Mouse (Mus musculus) G1E-ER4 (cell line): ENCODE data around the gene Mybpc2. TPM values are rescaled to one million over a fixed set of nuclear protein-coding genes. Genes with fewer than 3 reads are reported as not detected.

ENCODE experiments used
- GATA1 ChIP-seq: IDR thresholded peaks from one replicate; pipeline ENCODE4 v1.8.0; 2012; ENCODE audit warnings: low read length, inconsistent platforms
- polyA plus RNA-seq: library from polyadenylated mRNA; stranded (reverse); fragments of >175 nt; gene quantifications from 2 replicates; pipeline ENCODE4 v1.2.3, GENCODE M21; 2012

Gene Mybpc2
- polyA plus RNA-seq: not detected in 2 replicates

- TF ChIP-seq GATA1: no peak
Measured at GRCm38 (mm10) chr7:44524502-44524901, at the start of gene Mybpc2. Gene Mybpc2, minus strand, starts transcription at chr7:44524656.

GRCm38 (mm10) chr7:44572956-44573484 is 48.6 kb upstream of the Mybpc2 start:
- no peak for TF ChIP-seq GATA1

GRCm38 (mm10) chr7:44572213-44572701 is 47.8 kb upstream of the Mybpc2 start, which contains the start of gene Napsa:
Gene Napsa, plus strand, starts transcription at chr7:44572380.
- no peak for TF ChIP-seq GATA1

GRCm38 (mm10) chr7:44571811-44572210 is 47.4 kb upstream of the Mybpc2 start:
- no peak for TF ChIP-seq GATA1

- TF ChIP-seq GATA1: no peak
Measured at GRCm38 (mm10) chr7:44570989-44571388, 46.5 kb upstream of the Mybpc2 start.

GRCm38 (mm10) chr7:44568803-44569202 is 44.3 kb upstream of the Mybpc2 start:
- no peak for TF ChIP-seq GATA1

GRCm38 (mm10) chr7:44565414-44565813 is 41.0 kb upstream of the Mybpc2 start:
- no peak for TF ChIP-seq GATA1

- no peak for TF ChIP-seq GATA1
Measured at GRCm38 (mm10) chr7:44564486-44564885, 40.0 kb upstream of the Mybpc2 start.

GRCm38 (mm10) chr7:44563284-44563683 is 38.8 kb upstream of the Mybpc2 start:
- no peak for TF ChIP-seq GATA1

GRCm38 (mm10) chr7:44560435-44561400 is 36.3 kb upstream of the Mybpc2 start:
- TF ChIP-seq GATA1: no peak

GRCm38 (mm10) chr7:44557629-44558028 is 33.2 kb upstream of the Mybpc2 start:
- no peak for TF ChIP-seq GATA1

GRCm38 (mm10) chr7:44553826-44554225 is 29.4 kb upstream of the Mybpc2 start, which contains the start of gene Nr1h2:
Gene Nr1h2, minus strand, starts transcription at chr7:44553951.
- no peak for TF ChIP-seq GATA1

GRCm38 (mm10) chr7:44553196-44553764 is 28.8 kb upstream of the Mybpc2 start:
- no peak for TF ChIP-seq GATA1

GRCm38 (mm10) chr7:44552141-44552908 is 27.9 kb upstream of the Mybpc2 start:
- no peak for TF ChIP-seq GATA1

- TF ChIP-seq GATA1: no peak
Measured at GRCm38 (mm10) chr7:44551731-44552130, 27.3 kb upstream of the Mybpc2 start.
